Mouse (Mus musculus): ENCODE measurements around the gene Tada2b.

Tada2b gene

DNA sequence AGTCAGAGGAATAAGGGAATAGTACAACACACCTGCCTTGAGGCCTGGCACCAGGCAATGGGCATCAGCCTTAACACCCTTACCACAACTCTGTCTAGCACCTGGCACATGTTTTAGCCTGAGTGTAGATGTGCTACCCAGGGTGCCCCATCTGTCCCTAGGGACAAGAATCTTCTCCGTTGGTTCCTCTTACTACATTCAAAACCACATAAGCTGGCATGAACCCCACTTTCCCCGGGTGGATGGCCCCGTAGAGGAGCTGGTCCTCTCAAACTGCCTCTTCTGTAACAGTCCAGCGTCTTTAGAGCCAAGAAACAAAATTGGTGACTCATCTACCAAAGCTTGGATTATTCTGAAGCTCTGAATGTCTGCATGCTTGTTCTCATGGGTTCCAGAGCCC, 3.7 kb downstream of the Tada2b start:
- DNase-seq (ENCODE audit: low spot score in 2 of 2): no peak

DNA sequence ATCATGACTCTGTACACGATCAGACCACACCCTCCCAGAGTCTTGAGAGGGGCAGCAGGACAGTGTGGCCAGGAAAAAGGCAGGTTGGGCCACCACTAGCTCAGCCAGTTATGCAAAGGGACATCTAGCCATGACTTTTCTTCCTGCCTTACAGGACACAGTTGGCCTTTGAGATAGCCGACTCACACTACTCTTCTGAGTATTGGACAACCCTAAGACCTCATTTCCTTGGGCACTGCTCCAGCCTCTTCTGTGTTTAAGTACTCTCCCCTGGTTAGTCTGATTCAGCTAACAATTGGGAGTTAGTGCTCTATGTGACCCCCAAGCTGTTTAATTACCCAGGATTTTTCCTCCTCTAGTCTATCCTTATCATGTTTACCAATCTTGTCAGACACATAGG, 4.3 kb downstream of the Tada2b start:
- no peak for DNase-seq (ENCODE audit: low spot score in 2 of 2)

DNA sequence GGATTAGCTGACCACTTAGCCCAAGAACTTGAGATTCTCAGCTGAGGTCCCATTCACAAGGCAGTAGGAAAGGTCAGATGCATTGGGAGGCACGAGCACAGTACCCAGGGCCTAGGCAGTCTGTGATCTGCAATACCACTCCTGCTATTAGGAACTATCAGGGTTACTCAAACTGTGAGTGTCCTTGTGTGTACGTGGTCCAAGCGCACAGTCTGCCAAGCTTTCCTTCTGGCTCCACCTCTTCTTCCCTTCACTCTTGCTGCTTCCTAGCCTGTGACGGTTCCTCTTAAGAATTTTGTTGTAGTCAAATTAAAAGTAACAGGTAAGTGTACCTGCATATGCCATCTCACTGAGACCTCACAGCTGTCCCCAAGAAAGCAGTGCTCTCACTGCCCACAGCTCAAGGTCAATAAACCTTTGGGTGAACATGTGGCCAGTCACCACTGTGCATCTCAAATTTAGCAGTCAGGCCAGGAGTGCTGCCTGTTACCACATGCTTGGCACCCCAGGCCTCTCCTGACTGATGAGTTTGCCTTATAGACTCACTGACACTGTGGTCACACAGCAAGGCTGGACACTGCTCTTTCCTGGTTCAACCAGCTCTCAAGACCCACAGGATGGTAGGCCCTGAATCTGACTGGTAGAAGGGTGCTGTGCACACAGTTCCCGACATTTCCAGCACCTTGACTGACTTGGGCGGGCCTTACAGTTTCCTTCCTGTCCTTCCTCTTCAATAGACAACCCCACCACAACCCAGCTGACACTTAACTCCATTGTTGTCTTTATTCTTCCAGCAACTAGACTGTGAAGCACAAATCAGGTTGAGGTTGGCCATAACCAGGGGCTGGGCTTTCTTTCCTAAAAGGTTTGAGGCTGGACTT, 5.3 kb downstream of the Tada2b start:
- no peak for DNase-seq (ENCODE audit: low spot score in 2 of 2)

DNA sequence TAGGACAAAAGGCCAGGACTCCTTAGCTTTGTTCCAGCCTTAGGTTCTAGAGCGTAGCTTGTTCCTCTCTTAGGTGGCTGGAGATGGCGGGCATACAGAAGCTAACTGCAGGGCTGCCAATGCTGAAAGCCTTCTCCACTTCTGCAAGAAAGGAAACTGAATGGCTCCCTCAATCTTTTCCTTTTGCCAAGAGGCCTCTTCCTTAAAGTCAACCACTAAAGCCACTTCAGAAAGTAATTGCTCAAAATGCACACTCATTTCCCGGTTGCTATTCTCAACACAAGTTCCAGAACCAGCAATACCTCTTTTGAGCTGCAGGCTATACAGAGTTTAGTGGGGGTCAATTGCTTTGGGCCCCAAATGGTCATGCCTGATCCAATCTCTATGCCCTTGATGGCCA, 6.6 kb downstream of the Tada2b start:
- no peak for DNase-seq (ENCODE audit: low spot score in 2 of 2)

DNA sequence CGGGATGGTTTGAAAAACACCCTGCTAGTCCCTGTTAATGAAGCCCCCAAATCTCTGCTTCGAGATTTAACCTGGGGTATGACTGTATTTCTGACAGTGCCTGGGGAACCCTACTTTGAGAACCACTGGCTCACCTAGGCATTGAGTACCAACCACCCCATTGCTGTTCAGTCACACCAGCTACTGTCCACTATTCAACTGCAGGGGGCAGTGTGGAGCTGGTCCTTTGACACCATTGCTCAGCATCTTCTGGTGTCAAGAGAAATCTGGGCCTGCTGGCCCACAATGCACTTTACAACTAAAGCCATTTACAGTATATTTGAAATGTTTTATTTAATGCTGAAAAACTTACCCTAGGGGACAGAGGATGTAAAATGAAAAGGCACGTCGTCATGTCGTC, 9.8 kb downstream of the Tada2b start:
- DNase-seq (ENCODE audit: low spot score in 2 of 2): peak in 1 of 2 experiments; percentile 42

DNA sequence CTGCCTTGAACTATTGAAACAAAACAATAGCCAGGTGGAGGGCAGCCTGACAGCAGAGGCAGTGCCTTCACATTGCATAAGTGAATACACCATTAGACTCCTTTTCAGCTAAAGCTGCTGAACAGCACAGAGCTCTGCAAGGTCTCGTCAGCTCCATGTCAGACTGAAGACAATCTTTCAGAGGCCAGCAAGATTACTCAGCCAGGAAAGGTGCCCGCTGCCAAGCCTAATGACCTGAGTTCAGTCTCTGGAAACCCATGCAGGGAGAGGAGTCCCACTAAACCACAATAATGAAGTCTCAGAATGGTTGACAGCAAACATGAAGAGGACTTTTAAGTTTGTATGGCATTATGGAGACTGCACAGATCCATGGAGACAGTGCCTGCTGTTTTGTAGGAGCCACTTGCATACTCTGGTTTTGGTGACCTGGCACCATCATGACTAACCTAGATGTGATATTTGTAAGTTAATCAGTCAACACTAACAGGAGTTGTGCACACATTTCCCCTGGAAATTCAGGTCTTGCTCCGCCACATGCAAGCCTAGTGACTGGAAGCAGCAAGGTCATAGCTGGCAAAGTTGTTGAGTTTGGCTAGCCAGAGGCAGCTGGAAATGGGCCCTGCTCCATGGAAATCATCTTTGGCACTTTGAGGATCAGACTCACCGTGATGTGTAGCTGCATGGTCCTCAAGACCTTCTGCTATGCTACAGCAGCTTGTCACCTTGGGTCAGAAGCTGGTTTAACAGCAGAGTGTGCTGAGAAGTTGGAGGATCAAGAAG, 11.0 kb downstream of the Tada2b start:
- DNase-seq (ENCODE audit: low spot score in 2 of 2): no peak

DNA sequence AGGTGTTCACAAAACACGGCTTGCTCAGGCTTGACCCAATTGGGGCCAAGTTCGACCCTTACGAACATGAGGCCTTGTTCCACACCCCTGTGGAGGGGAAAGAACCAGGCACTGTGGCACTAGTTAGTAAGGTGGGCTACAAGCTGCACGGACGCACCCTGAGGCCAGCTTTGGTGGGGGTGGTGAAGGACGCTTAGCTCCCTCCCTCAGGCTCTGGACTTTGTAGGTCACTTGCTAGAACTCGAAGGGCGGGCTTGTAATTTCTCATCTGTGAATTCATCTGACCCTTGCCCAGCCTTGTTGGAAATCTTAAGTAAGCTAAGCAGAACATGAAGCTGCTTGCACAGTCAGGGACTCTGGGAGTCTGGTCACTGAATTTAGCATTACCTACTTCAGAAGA, 12.9 kb downstream of the Tada2b start:
- no peak for DNase-seq (ENCODE audit: low spot score in 2 of 2)

DNA sequence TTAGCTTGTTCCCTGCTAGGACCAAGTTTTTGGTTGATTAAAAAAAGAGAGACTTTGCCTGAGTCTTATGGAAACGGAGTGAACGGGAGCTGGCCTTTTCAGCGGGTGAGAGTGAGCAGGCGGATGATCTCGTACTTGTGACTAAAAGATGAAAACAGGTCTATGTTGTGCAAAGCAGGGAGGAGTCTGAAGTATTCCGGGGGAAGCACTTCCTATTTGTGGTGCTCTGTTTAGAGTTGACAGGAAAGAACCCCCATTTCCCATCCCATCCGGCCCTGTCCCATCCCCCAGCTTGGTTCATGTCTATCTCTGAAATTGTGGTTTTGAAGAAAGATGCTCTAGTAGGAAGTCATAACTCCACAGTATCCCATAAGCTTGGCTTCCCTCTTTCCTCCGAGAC, 18.2 kb downstream of the Tada2b start:
- DNase-seq (ENCODE audit: low spot score in 2 of 2): no peak

DNA sequence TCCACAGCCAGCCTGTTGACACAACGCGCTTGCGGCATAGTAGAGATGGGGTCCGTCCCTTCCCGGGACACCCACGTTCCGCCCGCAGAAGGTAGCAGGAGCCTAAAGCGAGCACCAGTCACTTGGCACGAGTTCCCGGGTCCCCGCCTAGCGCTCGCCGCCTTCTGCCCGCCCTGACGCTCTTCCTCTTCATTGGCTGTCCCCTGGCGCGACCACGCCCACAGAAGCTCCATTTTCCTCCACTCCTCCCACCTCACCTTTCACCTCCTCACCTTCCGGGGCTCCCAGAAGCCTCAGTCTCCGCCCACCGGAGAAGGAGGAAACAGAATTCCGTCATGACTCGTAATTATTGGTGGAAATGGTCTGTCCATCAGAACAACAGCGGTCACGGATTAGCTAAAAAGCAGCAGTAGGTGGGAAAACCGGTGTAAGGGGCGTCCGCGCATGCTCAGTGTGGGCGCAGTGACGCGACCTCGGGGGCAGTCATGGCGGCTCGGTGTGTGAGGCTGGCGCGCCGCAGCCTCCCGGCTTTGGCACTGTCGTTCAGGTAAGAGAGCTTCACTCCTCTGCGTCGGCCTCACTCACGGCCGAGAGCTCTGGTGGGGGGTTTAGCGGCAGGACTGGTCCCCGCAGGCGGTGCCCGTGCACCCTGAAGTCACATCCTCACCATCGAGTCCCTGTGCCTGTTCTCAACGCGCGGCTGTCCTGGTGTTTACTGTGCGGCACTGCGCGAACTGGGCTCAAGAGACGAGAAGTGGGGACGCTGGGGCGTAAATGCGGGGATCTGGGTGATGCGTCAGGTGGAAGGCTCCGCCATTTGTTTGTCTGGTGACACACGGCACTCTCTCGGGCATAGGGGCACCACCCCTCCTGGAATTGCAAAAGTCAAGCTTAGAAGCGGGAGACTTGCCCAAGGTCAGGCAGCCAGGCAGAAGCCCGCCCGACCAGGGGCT, 19.1 kb downstream of the Tada2b start, which contains the start of gene Grpel1:
Gene Grpel1, plus strand, starts transcription at position 290 of the 953 bp plus-strand sequence.
- peak; percentile 96 to 99 for DNase-seq (ENCODE audit: low spot score in 2 of 2)

DNA sequence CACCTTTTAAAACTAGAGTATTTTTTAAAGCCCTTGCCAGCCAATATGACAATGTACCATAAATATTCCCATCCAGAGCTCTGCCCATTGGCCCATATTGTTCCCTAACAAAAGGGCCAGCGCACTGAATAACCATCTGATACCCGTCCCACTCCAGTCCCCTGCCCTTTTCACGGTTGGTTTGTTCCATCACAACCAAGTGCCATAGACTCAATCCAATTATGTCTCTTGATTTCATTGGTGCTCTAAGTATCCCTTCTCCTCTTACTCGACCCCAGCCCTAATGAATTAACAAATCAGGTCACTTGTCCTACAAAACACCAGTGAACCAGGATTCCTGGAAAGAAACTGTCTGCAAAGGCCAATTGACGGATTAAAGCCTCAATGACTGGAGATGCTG, 20.7 kb downstream of the Tada2b start:
- no peak for DNase-seq (ENCODE audit: low spot score in 2 of 2)

DNA sequence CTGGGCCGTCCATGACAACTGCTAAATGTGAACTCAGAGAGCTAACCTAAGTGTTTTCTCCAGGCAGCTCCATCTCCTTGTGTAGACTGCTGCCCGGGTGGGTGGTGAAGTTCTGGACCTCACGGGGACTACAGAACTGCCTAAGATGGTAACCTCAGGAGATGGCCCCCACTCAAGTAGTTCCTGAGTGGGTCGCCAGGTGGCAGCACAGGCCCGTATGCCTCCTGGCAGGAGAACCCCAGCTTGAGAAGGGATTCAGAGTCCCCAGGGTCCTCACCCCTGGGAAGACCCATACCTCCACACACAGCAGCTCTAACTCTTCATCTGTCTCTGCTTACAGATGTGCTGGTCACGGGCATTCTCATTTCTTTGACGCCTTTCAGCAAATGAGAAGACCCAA, 21.3 kb downstream of the Tada2b start:
- DNase-seq (ENCODE audit: low spot score in 2 of 2): peak; percentile 35 to 54

DNA sequence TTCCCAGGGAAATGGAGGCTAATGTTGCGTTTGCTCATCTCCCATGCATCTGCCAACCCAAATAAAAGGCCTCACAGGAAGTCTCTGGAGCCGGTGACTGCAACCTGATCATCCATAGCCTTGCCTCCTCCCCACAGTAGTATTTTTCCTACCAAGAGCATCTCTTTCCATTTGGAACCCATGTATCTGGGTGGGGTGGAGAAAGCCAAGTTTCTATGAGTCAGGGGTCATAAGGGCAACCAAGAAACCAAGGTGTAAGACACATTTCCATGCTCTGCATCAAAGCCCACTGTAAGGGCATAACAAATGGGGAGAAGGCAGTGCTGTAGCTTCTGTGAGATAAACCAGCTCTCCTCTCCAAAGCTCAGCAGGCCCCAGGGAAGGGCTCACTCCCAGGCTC, 22.9 kb downstream of the Tada2b start:
- no peak for DNase-seq (ENCODE audit: low spot score in 2 of 2)

DNA sequence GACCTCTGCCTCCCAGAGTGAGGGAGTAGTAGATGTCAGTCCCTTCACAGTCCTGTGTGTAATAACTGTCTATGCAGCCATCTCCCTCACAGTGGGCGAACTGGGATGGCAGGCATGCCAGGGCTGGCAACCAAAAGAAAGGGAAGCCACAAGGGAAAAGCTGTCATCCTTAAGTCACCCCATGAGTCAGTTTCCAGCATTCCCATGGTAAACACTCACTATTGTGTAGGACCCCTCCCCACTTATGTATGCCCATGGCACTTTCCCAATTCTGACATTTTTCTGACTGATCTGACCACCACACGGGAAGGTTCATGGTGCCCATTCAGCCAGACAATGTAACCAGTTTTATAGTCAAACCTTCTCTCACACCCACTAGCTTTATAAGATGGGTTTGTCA, 23.4 kb downstream of the Tada2b start:
- DNase-seq (ENCODE audit: low spot score in 2 of 2): no peak

DNA sequence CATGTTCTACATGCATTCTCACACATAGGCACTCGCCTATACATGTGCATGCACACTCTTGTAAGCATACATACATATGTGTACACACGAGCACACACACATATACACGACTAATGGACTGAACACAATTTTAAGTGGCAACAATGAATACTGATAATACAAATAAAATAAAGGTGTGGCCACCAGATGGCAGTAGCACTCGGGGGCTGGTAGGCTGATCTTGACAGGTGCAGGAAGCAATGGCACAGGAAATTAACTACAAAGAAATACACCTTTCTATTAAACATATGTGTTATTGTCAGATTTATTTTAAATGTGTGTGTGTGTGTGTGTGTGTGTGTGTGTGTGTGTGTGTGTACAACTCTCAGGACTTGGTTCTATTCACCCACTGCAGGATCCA, 25.2 kb downstream of the Tada2b start:
- DNase-seq (ENCODE audit: low spot score in 2 of 2): no peak

DNA sequence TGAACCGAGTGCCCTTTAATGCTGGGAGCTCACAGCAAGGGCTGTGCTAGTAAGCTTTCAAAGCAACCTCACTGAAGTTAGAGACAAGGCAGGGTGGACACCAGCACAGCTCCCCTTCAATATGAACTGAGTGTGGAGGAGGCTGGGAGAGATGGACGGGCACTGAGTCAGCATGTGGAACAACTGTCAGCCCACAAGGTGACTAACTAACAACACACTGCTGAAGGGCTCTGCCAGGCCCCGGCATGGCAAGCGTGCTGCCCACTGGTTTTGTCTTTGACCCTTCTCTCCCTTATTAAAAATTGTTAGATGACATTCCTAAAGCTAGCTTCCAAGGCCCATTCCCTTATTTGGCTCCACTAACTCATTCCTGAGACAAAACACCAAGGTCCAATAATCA, 26.4 kb downstream of the Tada2b start:
- no peak for DNase-seq (ENCODE audit: low spot score in 2 of 2)

DNA sequence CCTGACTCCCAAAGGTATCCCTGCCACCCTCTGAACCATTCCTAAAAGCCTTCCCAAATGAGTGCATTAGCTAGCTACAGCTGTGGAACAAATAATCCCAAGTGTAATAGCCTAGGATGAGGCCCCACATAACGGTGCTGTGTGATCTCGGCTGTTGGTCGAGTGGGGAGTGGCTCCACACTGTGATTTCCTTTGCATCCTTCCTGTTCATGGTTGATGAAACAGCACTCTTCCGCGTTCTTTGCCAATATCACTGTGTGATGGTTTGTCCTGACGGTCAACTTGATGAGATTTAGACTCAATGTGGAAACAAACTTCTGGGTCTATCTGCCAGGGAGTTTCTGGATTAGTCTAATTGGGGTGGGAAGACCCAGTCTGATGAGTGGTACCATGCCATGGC, 31.3 kb downstream of the Tada2b start:
- no peak for DNase-seq (ENCODE audit: low spot score in 2 of 2)

DNA sequence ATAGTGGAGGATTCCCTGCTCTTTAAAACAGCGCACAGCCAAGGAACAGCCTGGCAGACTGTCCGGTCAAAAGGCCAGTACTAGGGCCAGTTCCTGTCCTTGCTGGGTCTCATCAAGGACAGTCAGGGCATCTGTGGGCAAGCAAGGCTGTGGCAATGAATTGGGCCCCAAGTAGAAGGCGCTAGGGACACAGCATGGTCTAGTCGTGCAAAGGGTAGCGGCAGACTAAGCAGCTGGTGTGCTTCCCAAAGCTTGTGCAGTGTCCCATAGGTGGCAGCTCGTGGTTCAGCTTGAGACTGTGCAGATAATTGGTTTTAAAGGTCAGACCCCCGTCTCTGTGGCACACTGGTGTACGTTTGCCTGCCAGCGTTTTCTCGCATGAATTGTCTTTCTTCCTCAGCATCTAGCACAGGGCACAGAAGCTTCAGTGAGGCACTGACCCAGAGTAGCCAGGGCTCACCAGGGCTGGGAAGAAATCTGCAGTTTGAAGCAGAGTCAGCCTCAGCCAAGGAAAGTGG, 32.2 kb downstream of the Tada2b start:
- DNase-seq (ENCODE audit: low spot score in 2 of 2): no peak

DNA sequence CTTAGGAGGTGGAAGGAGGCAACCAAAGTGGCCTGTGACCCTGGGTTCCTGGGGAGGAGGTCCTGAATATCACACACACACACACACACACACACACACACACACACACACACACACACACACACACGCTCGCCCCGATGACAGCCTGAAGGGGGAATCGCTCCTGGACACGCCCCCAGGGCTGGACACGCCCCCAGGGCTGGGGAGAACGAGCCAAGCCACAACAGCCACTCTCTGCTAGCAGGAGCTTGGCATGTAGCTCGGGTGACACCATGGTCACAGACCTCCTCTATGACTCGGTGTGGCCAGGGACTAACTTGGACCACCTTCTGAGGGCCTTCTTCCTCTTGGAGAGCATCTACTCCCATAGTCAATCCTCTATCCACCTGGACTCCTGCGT, 33.0 kb downstream of the Tada2b start:
- no peak for DNase-seq (ENCODE audit: low spot score in 2 of 2)

DNA sequence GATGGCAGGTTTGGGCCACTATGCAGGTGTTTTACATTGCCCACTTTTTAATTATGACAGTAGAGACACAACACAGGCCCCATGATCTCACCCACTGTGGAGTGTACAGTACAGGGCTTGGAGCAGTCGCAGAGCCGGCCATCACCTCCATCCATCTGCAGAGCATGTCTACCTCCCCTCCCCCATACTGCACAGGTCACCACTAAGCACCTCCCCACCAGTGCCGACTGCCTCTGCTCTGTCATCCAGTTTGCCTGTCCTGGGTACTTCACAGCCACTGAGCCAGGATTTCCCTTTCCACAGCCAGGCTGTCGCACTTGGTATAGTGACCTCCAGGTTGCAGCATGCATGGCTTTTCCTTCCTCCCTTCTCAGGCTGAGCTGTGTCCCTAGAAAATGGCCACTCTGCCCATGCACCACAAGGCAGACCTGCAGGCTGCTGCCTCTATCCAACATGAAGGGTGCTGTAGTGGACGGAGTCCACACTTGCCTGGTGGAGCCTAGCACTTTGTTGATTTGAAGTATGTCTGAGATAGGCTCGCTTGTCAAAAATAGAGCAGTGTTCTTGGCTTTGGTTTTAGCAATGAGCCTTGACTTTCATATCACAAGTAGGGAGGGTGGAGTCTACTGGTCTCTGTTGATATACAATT, 34.3 kb downstream of the Tada2b start:
- no peak for DNase-seq (ENCODE audit: low spot score in 2 of 2)

DNA sequence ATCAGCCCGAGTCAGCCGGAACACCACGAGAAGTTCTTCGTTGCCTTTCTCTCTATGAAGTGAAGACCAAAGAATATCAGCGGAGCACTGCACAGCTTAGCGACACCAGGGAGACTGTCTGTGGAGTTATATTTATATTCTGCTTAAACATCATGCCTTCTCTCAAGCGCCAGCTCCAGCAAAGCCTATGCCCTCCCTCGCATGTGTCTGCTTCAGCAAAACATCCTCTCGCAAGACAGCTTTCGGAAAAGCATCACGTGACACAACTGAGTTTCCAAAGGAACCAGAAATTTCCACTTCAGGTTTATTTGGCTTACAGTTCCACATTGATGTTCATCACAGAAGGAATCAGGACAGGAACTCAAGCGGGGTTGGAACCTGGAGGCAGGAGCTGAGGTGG, 36.2 kb downstream of the Tada2b start:
- DNase-seq (ENCODE audit: low spot score in 2 of 2): no peak
